Mouse (Mus musculus) megakaryocyte progenitor cell, adult 5-6 weeks (primary cell): ENCODE results near the gene Fut11. TPM values are rescaled to one million over a fixed set of nuclear protein-coding genes. Genes with fewer than 3 reads are reported as not detected.

ENCODE experiments used
- ATAC-seq: replicated peaks from 2 replicates; pipeline ENCODE4 v1.8.0; 2016; ENCODE audit warnings: mild to moderate bottlenecking, moderate TSS enrichment, inconsistent platforms; ENCODE audit not compliant: poor library complexity
- total RNA-seq, 2 experiments: library from RNA; stranded (forward) in 1 of 2; stranded (reverse) in 1 of 2; fragments of 157-497, 149-512 nt in 1 of 2; fragments of 200-1000 nt in 1 of 2; gene quantifications; 2 replicates each; pipeline versions ENCODE4 v1.2.3 to v1.2.4; 2015 to 2017

Gene Fut11
- total RNA-seq, 2 experiments from 2014 or later = 5.3 to 15.3 TPM

- no peak for ATAC-seq
Measured at GRCm38 (mm10) chr14:20750503-20750902, 55.7 kb downstream of the Fut11 start.

Other genes with a start within 250 kb of the Fut11 start
- not detected in 2 replicates for gene Cfap70, start 242.7 kb upstream of the Fut11 start, total RNA-seq (2015)
- not detected in 2 replicates for gene Cfap70, start 242.7 kb upstream of the Fut11 start, total RNA-seq (2017)
- 52.6 and 56.2 TPM in 2 replicates for gene Anxa7, start 214.8 kb upstream of the Fut11 start, total RNA-seq (2015)
- gene Anxa7, start 214.8 kb upstream of the Fut11 start, total RNA-seq (2017) = 56.4 and 63.0 TPM in 2 replicates
- 1.1 and 2.1 TPM in 2 replicates for gene Mss51, start 198.1 kb upstream of the Fut11 start, total RNA-seq (2015)
- 0.29 and 0.74 TPM in 2 replicates for gene Mss51, start 198.1 kb upstream of the Fut11 start, total RNA-seq (2017)
- 166 and 169 TPM in 2 replicates for gene Ppp3cb, start 148.4 kb upstream of the Fut11 start, total RNA-seq (2015)
- gene Ppp3cb, start 148.4 kb upstream of the Fut11 start, total RNA-seq (2017) = 56.9 and 68.0 TPM in 2 replicates
- gene Usp54, start 53.9 kb upstream of the Fut11 start, total RNA-seq (2015) = 5.3 and 7.0 TPM in 2 replicates
- gene Usp54, start 53.9 kb upstream of the Fut11 start, total RNA-seq (2017) = 3.2 and 6.5 TPM in 2 replicates
- not detected in 2 replicates for gene Myoz1, start 38.4 kb upstream of the Fut11 start, total RNA-seq (2015)
- 0.68 TPM in 1 of 2 replicates, not detected in the other for gene Myoz1, start 38.4 kb upstream of the Fut11 start, total RNA-seq (2017)
- 0.10 TPM in 1 of 2 replicates, not detected in the other for gene Synpo2l, start 26.6 kb upstream of the Fut11 start, total RNA-seq (2015)
- gene Synpo2l, start 26.6 kb upstream of the Fut11 start, total RNA-seq (2017) = 0.20 TPM in 1 of 2 replicates, not detected in the other
- 40.1 and 40.5 TPM in 2 replicates for gene Sec24c, start 20.7 kb upstream of the Fut11 start, total RNA-seq (2015)
- 88.7 and 97.9 TPM in 2 replicates for gene Sec24c, start 20.7 kb upstream of the Fut11 start, total RNA-seq (2017)
- 163 and 169 TPM in 2 replicates for gene Chchd1, start 8.0 kb downstream of the Fut11 start, total RNA-seq (2015)
- gene Chchd1, start 8.0 kb downstream of the Fut11 start, total RNA-seq (2017) = 104 and 110 TPM in 2 replicates
- 19.5 and 23.4 TPM in 2 replicates for gene Zswim8, start 12.6 kb downstream of the Fut11 start, total RNA-seq (2015)
- 19.1 and 23.5 TPM in 2 replicates for gene Zswim8, start 12.6 kb downstream of the Fut11 start, total RNA-seq (2017)
- gene Ndst2, start 39.6 kb downstream of the Fut11 start, total RNA-seq (2015) = 21.2 and 30.7 TPM in 2 replicates
- 6.6 and 8.5 TPM in 2 replicates for gene Ndst2, start 39.6 kb downstream of the Fut11 start, total RNA-seq (2017)
- 22.9 and 29.1 TPM in 2 replicates for gene Camk2g, start 99.1 kb downstream of the Fut11 start, total RNA-seq (2015)
- gene Camk2g, start 99.1 kb downstream of the Fut11 start, total RNA-seq (2017) = 47.5 and 52.5 TPM in 2 replicates
- gene Plau, start 141.7 kb downstream of the Fut11 start, total RNA-seq (2015) = 3.4 TPM in 2 replicates
- gene Plau, start 141.7 kb downstream of the Fut11 start, total RNA-seq (2017) = 6.9 and 7.6 TPM in 2 replicates
- 42.9 and 50.6 TPM in 2 replicates for gene Vcl, start 234.4 kb downstream of the Fut11 start, total RNA-seq (2015)
- 30.0 and 32.3 TPM in 2 replicates for gene Vcl, start 234.4 kb downstream of the Fut11 start, total RNA-seq (2017)